Mouse (Mus musculus): ENCODE results near the gene Fkbp1b.
"Not testable (repeated sequence)": the region's sequence is repeated elsewhere in the genome, so short reads cannot be mapped to it uniquely, and the experiment has no call there.

Gene Fkbp1b

GRCm38 (mm10) chr12:4841392-4841887, at the start of gene Fkbp1b:
Fkbp1b (minus strand) TSS chr12:4841591.
- peak; percentile 86 for DNase-seq (ENCODE audit: low spot score)

- no peak for DNase-seq (ENCODE audit: low spot score)
These were observed 48.5 kb upstream of the Fkbp1b start for GRCm38 (mm10) chr12:4889891-4890290.

- no peak for DNase-seq (ENCODE audit: low spot score)
These were observed 47.9 kb upstream of the Fkbp1b start for GRCm38 (mm10) chr12:4889251-4889650.

GRCm38 (mm10) chr12:4888739-4889138, 47.3 kb upstream of the Fkbp1b start:
- DNase-seq (ENCODE audit: low spot score): no peak

- not testable (repeated sequence) for DNase-seq (ENCODE audit: low spot score)
These were observed 45.2 kb upstream of the Fkbp1b start for GRCm38 (mm10) chr12:4886581-4886980.

GRCm38 (mm10) chr12:4885062-4885461, 43.7 kb upstream of the Fkbp1b start:
- no peak for DNase-seq (ENCODE audit: low spot score)

- DNase-seq (ENCODE audit: low spot score): no peak
These were observed 40.7 kb upstream of the Fkbp1b start for GRCm38 (mm10) chr12:4882086-4882485.

GRCm38 (mm10) chr12:4879048-4879447, 37.7 kb upstream of the Fkbp1b start:
- no peak for DNase-seq (ENCODE audit: low spot score)

- no peak for DNase-seq (ENCODE audit: low spot score)
These were observed 36.9 kb upstream of the Fkbp1b start for GRCm38 (mm10) chr12:4878296-4878783.

- no peak for DNase-seq (ENCODE audit: low spot score)
These were observed 34.2 kb upstream of the Fkbp1b start for GRCm38 (mm10) chr12:4875623-4876022.

- peak; percentile 80 for DNase-seq (ENCODE audit: low spot score)
These were observed 33.0 kb upstream of the Fkbp1b start, which contains the start of gene Mfsd2b for GRCm38 (mm10) chr12:4874161-4874927. Mfsd2b (minus strand) TSS chr12:4874359.

- no peak for DNase-seq (ENCODE audit: low spot score)
These were observed 32.1 kb upstream of the Fkbp1b start for GRCm38 (mm10) chr12:4873531-4873930.

- no peak for DNase-seq (ENCODE audit: low spot score)
These were observed 31.6 kb upstream of the Fkbp1b start for GRCm38 (mm10) chr12:4872983-4873477.

GRCm38 (mm10) chr12:4872273-4872672, 30.9 kb upstream of the Fkbp1b start:
- DNase-seq (ENCODE audit: low spot score): no peak

GRCm38 (mm10) chr12:4871260-4871659, 29.9 kb upstream of the Fkbp1b start:
- DNase-seq (ENCODE audit: low spot score): no peak

GRCm38 (mm10) chr12:4868924-4869323, 27.5 kb upstream of the Fkbp1b start:
- DNase-seq (ENCODE audit: low spot score): no peak

- DNase-seq (ENCODE audit: low spot score): no peak
These were observed 22.9 kb upstream of the Fkbp1b start for GRCm38 (mm10) chr12:4864338-4864690.

GRCm38 (mm10) chr12:4863654-4864337, 22.4 kb upstream of the Fkbp1b start:
- DNase-seq (ENCODE audit: low spot score): peak; percentile 16

GRCm38 (mm10) chr12:4862672-4863071, 21.3 kb upstream of the Fkbp1b start:
- no peak for DNase-seq (ENCODE audit: low spot score)

GRCm38 (mm10) chr12:4859241-4859914, 18.0 kb upstream of the Fkbp1b start:
- DNase-seq (ENCODE audit: low spot score): no peak

- no peak for DNase-seq (ENCODE audit: low spot score)
These were observed 15.4 kb upstream of the Fkbp1b start for GRCm38 (mm10) chr12:4856834-4857233.

GRCm38 (mm10) chr12:4856160-4856559, 14.8 kb upstream of the Fkbp1b start:
- DNase-seq (ENCODE audit: low spot score): no peak
